Mouse (Mus musculus): ENCODE data around the gene Efnb3. TPM values are rescaled to one million over a fixed set of nuclear protein-coding genes. Genes with fewer than 3 reads are reported as not detected.
A peak's percentile ranks its signal among the peaks of the same experiment; 100 is the strongest.

Gene Efnb3
- polyA plus RNA-seq, 1 experiment from 2014 or later = 40.7 TPM

GRCm38 (mm10) chr11:69589207-69589834 is 29.3 kb upstream of the Efnb3 start:
- WGBS = 96% methylated on average over 22 of the region's 22 CpGs
- Histone ChIP-seq H3K27ac (replicated peaks; ENCODE audit: low read depth, low read length) (no peak overlapping the region), H3K4me1 (ENCODE audit: control insufficient read depth, insufficient read depth, low read length) (no peaks in the 10 kb centered on the region), H3K4me3 (replicated peaks; ENCODE audit: low read depth, low read length) (no peak overlapping the region), H3K4me2 (ENCODE audit: low read length) (no peak overlapping the region), H3K27me3 (ENCODE audit: control insufficient read depth, insufficient read depth, low read length) (no peaks in the 10 kb centered on the region), H3K9me3 (ENCODE audit: control insufficient read depth, low read length) (no peaks in the 10 kb centered on the region), H3K9ac (replicated peaks; ENCODE audit: low read length) (no peak overlapping the region), H3K36me3 (ENCODE audit: control insufficient read depth, insufficient read depth, low read length) (peaks cover 49% of the 10 kb centered on the region)
- ATAC-seq (ENCODE audit: low FRiP score, low TSS enrichment) (no peak), DNase-seq (no peak)

- no peak for DNase-seq
- 83% methylated on average over 7 of the region's 7 CpGs for WGBS
These were observed 25.8 kb upstream of the Efnb3 start for GRCm38 (mm10) chr11:69585718-69586325.

GRCm38 (mm10) chr11:69584937-69585336 is 24.9 kb upstream of the Efnb3 start:
- DNase-seq (no peak), ATAC-seq (ENCODE audit: low FRiP score, low TSS enrichment) (no peak)
- H3K9me3 ChIP-seq (ENCODE audit: control insufficient read depth, low read length) = no peaks in the 10 kb centered on the region
- H3K27ac ChIP-seq (replicated peaks; ENCODE audit: low read depth, low read length) = no peak overlapping the region
- H3K4me1 ChIP-seq (ENCODE audit: control insufficient read depth, insufficient read depth, low read length) = 0 out of 2 replicates have a peak, but pooled peaks cover 6% of the 10 kb centered on the region
- H3K4me2 ChIP-seq (ENCODE audit: low read length) = no peak overlapping the region
- WGBS = 96% methylated on average over 13 of the region's 13 CpGs
- H3K27me3 ChIP-seq (ENCODE audit: control insufficient read depth, insufficient read depth, low read length) = no peaks in the 10 kb centered on the region
- H3K9ac ChIP-seq (replicated peaks; ENCODE audit: low read length) = no peak overlapping the region
- H3K36me3 ChIP-seq (ENCODE audit: control insufficient read depth, insufficient read depth, low read length) = peaks cover 30% of the 10 kb centered on the region
- H3K4me3 ChIP-seq (replicated peaks; ENCODE audit: low read depth, low read length) = no peak overlapping the region

More at GRCm38 (mm10) chr11:69585718-69586325, 25.8 kb upstream of the Efnb3 start:
- no peak overlapping the region for H3K4me2 ChIP-seq (ENCODE audit: low read length)
- H3K27ac ChIP-seq (replicated peaks; ENCODE audit: low read depth, low read length) = no peak overlapping the region
- no peaks in the 10 kb centered on the region for H3K9me3 ChIP-seq (ENCODE audit: control insufficient read depth, low read length)
- H3K9ac ChIP-seq (replicated peaks; ENCODE audit: low read length) = no peak overlapping the region
- no peak overlapping the region for H3K4me3 ChIP-seq (replicated peaks; ENCODE audit: low read depth, low read length)
- peaks cover 39% of the 10 kb centered on the region for H3K36me3 ChIP-seq (ENCODE audit: control insufficient read depth, insufficient read depth, low read length)
- 0 out of 2 replicates have a peak, but pooled peaks cover 6% of the 10 kb centered on the region for H3K4me1 ChIP-seq (ENCODE audit: control insufficient read depth, insufficient read depth, low read length)
- H3K27me3 ChIP-seq (ENCODE audit: control insufficient read depth, insufficient read depth, low read length) = no peaks in the 10 kb centered on the region
- ATAC-seq (ENCODE audit: low FRiP score, low TSS enrichment) = no peak

- H3K4me1 ChIP-seq (ENCODE audit: control insufficient read depth, insufficient read depth, low read length) = 0 out of 2 replicates have a peak, but pooled peaks cover 6% of the 10 kb centered on the region
- H3K4me2 ChIP-seq (ENCODE audit: low read length) = no peak overlapping the region
- no peaks in the 10 kb centered on the region for H3K27me3 ChIP-seq (ENCODE audit: control insufficient read depth, insufficient read depth, low read length)
- no peak overlapping the region for H3K9ac ChIP-seq (replicated peaks; ENCODE audit: low read length)
- no peak overlapping the region for H3K4me3 ChIP-seq (replicated peaks; ENCODE audit: low read depth, low read length)
- H3K27ac ChIP-seq (replicated peaks; ENCODE audit: low read depth, low read length) = no peak overlapping the region
- no peak for ATAC-seq (ENCODE audit: low FRiP score, low TSS enrichment)
- WGBS = 89% methylated on average over 7 of the region's 7 CpGs
- H3K36me3 ChIP-seq (ENCODE audit: control insufficient read depth, insufficient read depth, low read length) = peaks cover 21% of the 10 kb centered on the region
- no peaks in the 10 kb centered on the region for H3K9me3 ChIP-seq (ENCODE audit: control insufficient read depth, low read length)
- DNase-seq = no peak
These were observed 24.0 kb upstream of the Efnb3 start for GRCm38 (mm10) chr11:69584008-69584407.

GRCm38 (mm10) chr11:69582230-69582805 is 22.3 kb upstream of the Efnb3 start:
- no peaks in the 10 kb centered on the region for H3K9me3 ChIP-seq (ENCODE audit: control insufficient read depth, low read length)
- H3K4me3 ChIP-seq (replicated peaks; ENCODE audit: low read depth, low read length) = peak overlapping the region; percentile 79
- peak overlapping the region; percentile 90 for H3K4me2 ChIP-seq (ENCODE audit: low read length)
- no peak for ATAC-seq (ENCODE audit: low FRiP score, low TSS enrichment)
- WGBS = 59% methylated on average over 9 of the region's 9 CpGs
- H3K36me3 ChIP-seq (ENCODE audit: control insufficient read depth, insufficient read depth, low read length) = peaks cover 4% of the 10 kb centered on the region
- DNase-seq = no peak
- peak overlapping the region; percentile 77; the same call in 1 of the 2 replicates for H3K9ac ChIP-seq (replicated peaks; ENCODE audit: low read length)
- H3K27me3 ChIP-seq (ENCODE audit: control insufficient read depth, insufficient read depth, low read length) = no peaks in the 10 kb centered on the region
- H3K4me1 ChIP-seq (ENCODE audit: control insufficient read depth, insufficient read depth, low read length) = peaks cover 20% of the 10 kb centered on the region
- H3K27ac ChIP-seq (replicated peaks; ENCODE audit: low read depth, low read length) = no peak overlapping the region

GRCm38 (mm10) chr11:69581814-69582213 is 21.8 kb upstream of the Efnb3 start:
- peak overlapping the region; percentile 79 for H3K4me3 ChIP-seq (replicated peaks; ENCODE audit: low read depth, low read length)
- H3K9me3 ChIP-seq (ENCODE audit: control insufficient read depth, low read length) = no peaks in the 10 kb centered on the region
- ATAC-seq (ENCODE audit: low FRiP score, low TSS enrichment) = no peak
- peaks cover 4% of the 10 kb centered on the region; the same call in 1 of the 2 replicates for H3K36me3 ChIP-seq (ENCODE audit: control insufficient read depth, insufficient read depth, low read length)
- peak overlapping the region; percentile 90 for H3K4me2 ChIP-seq (ENCODE audit: low read length)
- WGBS = under 1% methylated on average over 8 of the region's 8 CpGs
- peaks cover 25% of the 10 kb centered on the region for H3K4me1 ChIP-seq (ENCODE audit: control insufficient read depth, insufficient read depth, low read length)
- H3K27ac ChIP-seq (replicated peaks; ENCODE audit: low read depth, low read length) = peak overlapping the region; percentile 94
- peak overlapping the region; percentile 77 for H3K9ac ChIP-seq (replicated peaks; ENCODE audit: low read length)
- peak; percentile 50 for DNase-seq
- no peaks in the 10 kb centered on the region for H3K27me3 ChIP-seq (ENCODE audit: control insufficient read depth, insufficient read depth, low read length)

GRCm38 (mm10) chr11:69581147-69581688 is 21.2 kb upstream of the Efnb3 start:
- H3K4me1 ChIP-seq (ENCODE audit: control insufficient read depth, insufficient read depth, low read length) = peaks cover 26% of the 10 kb centered on the region
- H3K27me3 ChIP-seq (ENCODE audit: control insufficient read depth, insufficient read depth, low read length) = no peaks in the 10 kb centered on the region
- peak overlapping the region; percentile 90 for H3K4me2 ChIP-seq (ENCODE audit: low read length)
- H3K9me3 ChIP-seq (ENCODE audit: control insufficient read depth, low read length) = no peaks in the 10 kb centered on the region
- ATAC-seq (ENCODE audit: low FRiP score, low TSS enrichment) = peak; percentile 82
- peak overlapping the region; percentile 94 for H3K27ac ChIP-seq (replicated peaks; ENCODE audit: low read depth, low read length)
- peak; percentile 97 for DNase-seq
- peak overlapping the region; percentile 77 for H3K9ac ChIP-seq (replicated peaks; ENCODE audit: low read length)
- peaks cover 4% of the 10 kb centered on the region; the same call in 1 of the 2 replicates for H3K36me3 ChIP-seq (ENCODE audit: control insufficient read depth, insufficient read depth, low read length)
- WGBS = under 1% methylated on average over 36 of the region's 36 CpGs
- peak overlapping the region; percentile 79 for H3K4me3 ChIP-seq (replicated peaks; ENCODE audit: low read depth, low read length)

- Histone ChIP-seq H3K4me1 (ENCODE audit: control insufficient read depth, insufficient read depth, low read length) (peaks cover 26% of the 10 kb centered on the region), H3K36me3 (ENCODE audit: control insufficient read depth, insufficient read depth, low read length) (peaks cover 4% of the 10 kb centered on the region; the same call in 1 of the 2 replicates), H3K9ac (replicated peaks; ENCODE audit: low read length) (peak overlapping the region; percentile 77), H3K27ac (replicated peaks; ENCODE audit: low read depth, low read length) (peak overlapping the region; percentile 94), H3K9me3 (ENCODE audit: control insufficient read depth, low read length) (no peaks in the 10 kb centered on the region), H3K27me3 (ENCODE audit: control insufficient read depth, insufficient read depth, low read length) (no peaks in the 10 kb centered on the region), H3K4me2 (ENCODE audit: low read length) (peak overlapping the region; percentile 90), H3K4me3 (replicated peaks; ENCODE audit: low read depth, low read length) (peak overlapping the region; percentile 79)
- DNase-seq (peak; percentile 28), ATAC-seq (ENCODE audit: low FRiP score, low TSS enrichment) (peak; percentile 13; the same call in 1 of the 2 replicates)
- WGBS = under 1% methylated on average over 25 of the region's 25 CpGs
These were observed 20.7 kb upstream of the Efnb3 start for GRCm38 (mm10) chr11:69580572-69581146.

Data from midbrain, embryonic 14.5 days (tissue).